Mouse (Mus musculus) cerebellum, postnatal 36 days (tissue): ENCODE measurements around the gene Dnase1.
A peak's percentile ranks its signal among the peaks of the same experiment; 100 is the strongest.
"Not testable (repeated sequence)": the region's sequence is repeated elsewhere in the genome, so short reads cannot be mapped to it uniquely, and the experiment has no call there.

Source experiments
- DNase-seq, 2 experiments: peaks; one replicate each; pipeline ENCODE4 v3.0.0; 2021 to 2022; ENCODE audit warnings: mixed read lengths in 2 of 2

The Dnase1 gene

GRCm38 (mm10) chr16:4036807-4037206 is at the start of gene Dnase1:
Gene Dnase1 (plus strand): TSS chr16:4036942.
- DNase-seq: no peak

GRCm38 (mm10) chr16:3988410-3988809 is 48.3 kb upstream of the Dnase1 start:
- DNase-seq: no peak

DNA sequence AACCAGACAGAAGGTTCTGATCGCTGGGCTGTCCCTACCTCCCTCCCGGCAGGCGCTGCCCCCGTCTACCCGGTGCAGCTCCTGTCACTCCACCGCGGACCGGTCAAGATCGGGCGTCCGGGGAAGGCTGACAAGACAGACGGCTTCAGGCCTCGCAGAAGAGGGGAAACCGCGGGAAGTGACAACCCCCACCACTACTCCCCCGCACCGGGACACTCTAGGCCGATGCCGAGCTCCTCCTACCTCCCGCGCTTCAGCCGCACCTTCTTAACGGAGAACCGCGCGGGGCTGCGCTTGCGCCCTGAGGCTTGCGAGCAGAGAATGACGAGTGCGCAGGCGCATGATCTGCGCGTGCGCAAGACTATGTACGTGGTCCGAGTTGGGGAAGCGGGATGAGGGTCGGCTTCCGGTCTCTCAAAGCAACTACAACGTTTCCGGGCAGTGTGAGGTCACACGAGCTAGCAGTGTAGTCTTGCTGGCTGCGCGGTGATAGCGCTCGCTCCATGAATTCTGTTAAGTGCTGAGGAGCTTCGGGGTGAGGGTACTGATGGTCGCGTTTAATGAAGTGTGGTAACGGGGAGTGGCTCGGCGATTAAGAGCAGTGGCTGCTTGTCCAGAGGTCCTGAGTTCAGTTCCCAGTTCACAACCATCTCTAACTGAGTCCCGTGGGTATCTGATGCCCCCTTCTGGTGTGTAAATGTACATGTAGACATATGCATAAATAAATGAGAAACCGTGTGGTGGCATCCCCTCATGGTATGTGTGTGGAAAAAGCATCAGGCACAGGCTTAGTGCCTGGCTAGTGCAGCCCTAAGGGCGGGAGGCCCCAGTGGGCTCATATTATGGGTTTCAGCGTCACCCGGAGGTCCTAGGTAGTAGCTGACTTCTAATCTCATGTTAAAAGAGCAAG is 33.0 kb upstream of the Dnase1 start, which contains the start of gene Slx4:
Gene Slx4 (minus strand): TSS at position 282 of the 910 bp plus-strand sequence.
- DNase-seq: peak; percentile 97

- no peak for DNase-seq
Observed at GRCm38 (mm10) chr16:4012882-4013570, 23.7 kb upstream of the Dnase1 start.

DNA sequence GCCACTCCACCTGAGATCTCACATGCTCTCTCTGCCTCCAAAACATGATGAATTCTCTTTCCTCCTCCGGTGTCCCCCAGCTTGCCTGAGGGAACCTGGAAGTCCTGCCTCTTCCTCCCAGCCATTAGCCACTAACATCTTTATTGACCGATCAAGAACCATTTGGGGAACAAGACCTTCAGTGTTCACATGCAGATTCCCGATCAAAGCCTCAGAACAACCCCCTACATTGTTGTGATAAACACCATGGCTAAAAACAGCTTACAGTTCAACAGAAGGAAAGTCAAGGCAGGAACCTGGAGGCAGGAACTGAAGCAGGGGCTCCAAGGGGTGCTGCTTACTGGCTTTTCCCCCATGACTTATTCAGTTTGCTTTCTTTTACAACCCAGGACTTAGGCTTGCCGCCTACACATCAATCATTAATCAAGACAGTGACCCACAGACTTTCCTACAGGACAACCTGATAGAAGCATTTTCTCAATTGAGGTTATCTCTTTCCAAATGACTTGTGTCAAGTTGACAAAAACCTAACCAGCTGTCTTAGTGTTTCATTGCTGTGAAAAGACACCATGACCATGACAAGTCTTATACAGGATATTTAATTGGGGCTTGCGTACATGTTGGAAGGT is 22.6 kb upstream of the Dnase1 start:
- DNase-seq: no peak

DNA sequence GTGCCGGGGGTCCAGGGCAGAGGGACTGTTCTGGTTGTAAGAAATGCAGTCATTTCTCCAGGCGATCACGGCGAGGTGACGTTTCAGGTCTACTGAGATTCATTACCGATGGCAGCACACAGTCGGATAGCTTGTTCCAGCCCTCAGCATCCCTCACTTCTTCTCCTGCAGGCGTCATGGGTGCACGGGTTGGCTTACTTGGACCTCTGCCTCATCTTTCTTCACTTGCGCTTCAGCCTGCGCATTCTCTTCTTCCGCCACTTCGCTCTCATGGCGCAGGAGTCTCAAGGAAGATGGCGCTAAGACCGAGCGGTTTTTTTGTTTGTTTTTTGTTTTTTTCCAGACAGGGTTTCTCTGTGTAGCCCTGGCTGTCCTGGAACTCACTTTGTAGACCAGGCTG is 20.0 kb upstream of the Dnase1 start:
- not testable (repeated sequence) for DNase-seq

DNA sequence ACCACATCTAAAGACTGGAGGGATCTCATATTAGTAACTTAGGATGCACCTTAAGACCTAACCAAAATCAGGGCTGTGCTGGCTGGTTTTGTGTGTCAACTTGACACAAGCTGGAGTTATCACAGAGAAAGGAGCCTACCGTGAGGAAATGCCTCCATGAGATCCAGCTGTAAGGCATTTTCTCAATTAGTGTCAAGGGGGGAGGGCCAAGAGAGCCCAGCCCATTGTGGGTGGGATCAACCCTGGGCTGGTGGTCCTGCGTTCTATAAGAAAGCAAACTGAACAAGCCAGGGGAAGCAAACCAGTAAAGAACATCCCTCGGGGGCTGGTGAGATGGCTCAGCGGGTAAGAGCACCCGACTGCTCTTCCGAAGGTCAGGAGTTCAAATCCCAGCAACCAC is 19.3 kb upstream of the Dnase1 start:
- not testable (repeated sequence) for DNase-seq

DNA sequence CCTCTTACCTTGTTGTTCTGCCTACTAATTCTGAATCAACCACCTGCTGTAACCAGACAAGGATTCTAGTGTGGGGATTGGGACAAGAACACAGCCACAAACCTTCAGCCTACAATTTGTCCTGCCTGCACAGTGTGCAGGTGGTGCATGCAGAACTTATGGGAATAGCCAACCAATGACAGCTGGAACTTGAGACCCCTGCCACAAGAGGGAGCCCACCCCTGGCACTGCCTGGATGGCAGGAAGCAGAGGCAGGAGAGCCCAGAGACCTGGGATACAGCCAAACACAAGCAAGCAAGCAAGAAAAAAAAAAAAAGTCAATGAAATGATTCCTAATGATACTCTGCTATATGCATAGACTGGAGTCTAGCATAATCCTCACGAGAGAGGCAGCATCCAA is 15.5 kb upstream of the Dnase1 start:
- no peak for DNase-seq

GRCm38 (mm10) chr16:4022719-4023118 is 14.0 kb upstream of the Dnase1 start:
- DNase-seq: no peak

DNA sequence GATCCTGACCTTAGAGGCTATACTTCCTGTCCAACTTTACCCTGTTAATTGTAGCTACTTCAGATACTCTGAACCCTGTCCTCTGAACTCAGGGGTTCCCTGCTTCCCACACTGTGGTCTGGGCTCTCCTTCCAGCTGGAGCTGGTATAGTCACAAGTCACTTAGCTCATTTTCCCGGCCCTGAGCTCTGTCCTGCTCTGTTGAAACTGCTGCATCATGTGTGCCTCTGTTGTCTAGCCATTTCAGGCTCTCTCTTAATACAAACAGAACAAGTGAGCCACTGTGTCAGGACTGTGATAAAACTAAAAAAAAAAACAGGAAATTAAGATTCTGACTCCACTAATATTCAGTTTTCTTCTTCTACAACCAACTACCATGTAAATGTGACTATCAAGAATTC is 10.1 kb upstream of the Dnase1 start:
- DNase-seq: no peak

GRCm38 (mm10) chr16:4027211-4027610 is 9.5 kb upstream of the Dnase1 start:
- DNase-seq: no peak

- no peak for DNase-seq
Observed at GRCm38 (mm10) chr16:4029371-4029841, 7.3 kb upstream of the Dnase1 start.

GRCm38 (mm10) chr16:4030501-4030900 is 6.2 kb upstream of the Dnase1 start:
- no peak for DNase-seq

- no peak for DNase-seq
Observed at GRCm38 (mm10) chr16:4031441-4032274, 5.1 kb upstream of the Dnase1 start.

DNA sequence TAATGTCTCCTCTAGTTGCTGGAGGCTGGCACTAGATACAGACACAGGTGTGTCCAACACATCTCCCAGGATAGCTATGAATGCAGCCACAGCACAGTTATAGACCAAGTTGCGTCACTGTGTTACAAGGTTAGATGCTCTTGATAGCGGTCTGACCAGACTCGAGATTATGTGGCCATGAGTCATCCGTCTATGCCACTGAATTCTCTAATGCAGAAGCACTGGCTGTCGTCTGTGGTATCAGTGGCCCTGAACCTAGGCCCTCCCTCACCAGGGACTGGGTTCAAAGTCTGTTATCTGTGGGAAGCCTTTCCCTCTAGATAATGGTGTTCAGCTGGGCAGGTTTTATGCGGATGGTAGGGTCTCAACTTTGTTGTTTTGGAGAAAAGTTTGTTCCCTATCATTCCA is 4.4 kb upstream of the Dnase1 start:
- no peak for DNase-seq

- no peak for DNase-seq
Observed at GRCm38 (mm10) chr16:4033971-4034370, 2.8 kb upstream of the Dnase1 start.

GRCm38 (mm10) chr16:4034476-4034875 is 2.3 kb upstream of the Dnase1 start:
- DNase-seq: no peak

GRCm38 (mm10) chr16:4035575-4035974 is 1.2 kb upstream of the Dnase1 start:
- DNase-seq: no peak

GRCm38 (mm10) chr16:4037690-4038089 is 948 bp downstream of the Dnase1 start:
- DNase-seq: no peak

DNA sequence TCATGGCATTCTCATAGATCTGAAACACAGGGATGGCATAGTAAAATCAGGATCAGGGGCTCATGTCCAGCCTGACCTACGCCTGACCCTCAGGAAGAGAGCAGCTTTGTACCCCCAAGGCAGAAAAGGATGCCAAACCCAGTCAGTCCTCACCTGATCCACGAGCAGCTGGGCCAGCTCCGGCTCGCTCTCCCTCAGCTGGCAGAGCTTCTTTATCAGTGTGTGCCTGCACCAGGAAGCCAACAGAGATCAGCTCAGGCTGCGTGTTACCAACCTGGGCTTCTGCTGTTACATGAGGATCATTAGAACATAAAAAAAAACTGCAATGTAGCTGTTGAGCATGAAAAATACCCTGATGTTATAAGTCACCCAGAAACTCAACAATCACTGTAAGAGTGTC is 3.5 kb downstream of the Dnase1 start:
- DNase-seq: no peak

DNA sequence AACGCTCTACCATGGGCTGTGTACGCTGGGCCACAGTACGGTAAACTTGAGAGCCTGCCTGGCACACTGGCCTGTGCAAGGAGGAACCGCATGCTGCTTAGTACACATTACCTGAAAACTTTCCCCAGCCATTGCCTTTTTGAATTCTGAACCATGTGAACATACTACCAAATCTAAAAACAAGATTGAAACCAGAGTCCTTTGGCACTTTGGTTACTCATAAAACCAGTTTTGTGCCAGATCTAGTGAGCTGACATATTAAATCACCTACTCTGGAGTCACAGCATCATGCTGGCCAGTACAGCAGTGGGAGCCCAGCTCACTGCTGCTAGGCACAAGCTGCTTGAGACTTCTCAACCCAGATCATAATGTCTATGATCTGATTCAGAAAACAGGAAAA is 4.9 kb downstream of the Dnase1 start:
- DNase-seq: no peak

DNA sequence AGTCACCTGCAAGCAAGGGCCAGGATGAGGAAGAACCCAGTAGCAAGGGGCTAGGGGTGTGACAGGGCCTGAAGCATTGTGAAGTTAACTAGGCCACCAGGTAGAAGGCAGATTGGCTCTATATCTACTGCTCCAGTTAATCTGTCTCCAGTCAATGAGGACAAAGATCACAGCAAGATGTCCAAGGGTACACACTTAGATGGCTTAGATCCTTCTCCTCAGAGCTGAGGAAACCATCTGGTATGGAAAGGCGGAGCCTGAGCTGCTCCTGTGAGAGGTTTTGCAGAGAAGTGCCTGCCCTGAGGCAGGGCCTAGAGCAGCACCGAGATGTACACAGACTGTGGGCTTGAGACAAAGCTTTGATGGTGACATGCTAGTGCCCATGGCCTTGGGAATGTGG is 7.4 kb downstream of the Dnase1 start:
- no peak for DNase-seq
